Mouse (Mus musculus) mature B cell (primary cell): ENCODE results near the gene Tm9sf2.
"Not testable (repeated sequence)": the region's sequence is repeated elsewhere in the genome, so short reads cannot be mapped to it uniquely, and the experiment has no call there.

Source experiments
- in situ Hi-C: fragments of 300-500 bp; cut with MboI; formaldehyde crosslinking; loops from 2 replicates; pipeline ENCODE4 v1.14.3; 2019

The Tm9sf2 gene

GRCm38 (mm10) chr14:122096331-122096730 lies 10.5 kb upstream of the Tm9sf2 start:
- in situ Hi-C loops = no loop called here

GRCm38 (mm10) chr14:122099584-122099983 lies 7.3 kb upstream of the Tm9sf2 start:
- in situ Hi-C loops = no loop called here

GRCm38 (mm10) chr14:122101890-122102289 lies 4.9 kb upstream of the Tm9sf2 start:
- in situ Hi-C loops = not testable (repeated sequence)

GRCm38 (mm10) chr14:122104881-122105280 lies 2.0 kb upstream of the Tm9sf2 start:
- in situ Hi-C loops = loop anchor here (5.0 kb wide), 1 partner anchor 38 kb away; no protein-coding TSS in a partner anchor

GRCm38 (mm10) chr14:122105391-122106285 lies 1.2 kb upstream of the Tm9sf2 start:
- in situ Hi-C loops = loop anchor here (5.0 kb wide), 1 partner anchor 38 kb away; no protein-coding TSS in a partner anchor

GRCm38 (mm10) chr14:122107481-122108214 lies 810 bp downstream of the Tm9sf2 start:
- in situ Hi-C loops = loop anchor here (5.0 kb wide), 1 partner anchor 40 kb away; no protein-coding TSS in a partner anchor

- in situ Hi-C loops = no loop called here
Observed at GRCm38 (mm10) chr14:122111681-122112080, 4.8 kb downstream of the Tm9sf2 start.

- in situ Hi-C loops = no loop called here
Observed at GRCm38 (mm10) chr14:122112311-122112710, 5.5 kb downstream of the Tm9sf2 start.

GRCm38 (mm10) chr14:122116200-122116599 lies 9.4 kb downstream of the Tm9sf2 start:
- in situ Hi-C loops = no loop called here

GRCm38 (mm10) chr14:122130111-122130797 lies 23.4 kb downstream of the Tm9sf2 start:
- in situ Hi-C loops = no loop called here

- in situ Hi-C loops = no loop called here
Observed at GRCm38 (mm10) chr14:122131644-122132043, 24.8 kb downstream of the Tm9sf2 start.

- in situ Hi-C loops = no loop called here
Observed at GRCm38 (mm10) chr14:122136368-122136928, 29.6 kb downstream of the Tm9sf2 start.

GRCm38 (mm10) chr14:122137234-122137633 lies 30.4 kb downstream of the Tm9sf2 start:
- in situ Hi-C loops = no loop called here

- in situ Hi-C loops = no loop called here
Observed at GRCm38 (mm10) chr14:122140126-122140525, 33.3 kb downstream of the Tm9sf2 start.

GRCm38 (mm10) chr14:122143585-122144269 lies 36.9 kb downstream of the Tm9sf2 start:
- in situ Hi-C loops = no loop called here

- in situ Hi-C loops = no loop called here
Observed at GRCm38 (mm10) chr14:122145374-122145773, 38.5 kb downstream of the Tm9sf2 start.

GRCm38 (mm10) chr14:122150616-122151015 lies 43.8 kb downstream of the Tm9sf2 start:
- in situ Hi-C loops = no loop called here

- in situ Hi-C loops = no loop called here
Observed at GRCm38 (mm10) chr14:122157738-122158137, 50.9 kb downstream of the Tm9sf2 start.

GRCm38 (mm10) chr14:122160916-122161315 lies 54.1 kb downstream of the Tm9sf2 start:
- in situ Hi-C loops = no loop called here

GRCm38 (mm10) chr14:122168912-122169311 lies 62.1 kb downstream of the Tm9sf2 start:
- in situ Hi-C loops = no loop called here

GRCm38 (mm10) chr14:122170202-122170781 lies 63.5 kb downstream of the Tm9sf2 start:
- in situ Hi-C loops = no loop called here
